Mouse (Mus musculus) brain, adult 2 months (tissue): ENCODE measurements around the gene Jaml.

Experiments
- DNase-seq: peaks from one replicate; pipeline ENCODE4 v3.0.0; 2011; ENCODE audit warnings: low read depth, low spot score

The Jaml gene

GRCm38 (mm10) chr9:45077859-45078258 is 1.1 kb upstream of the Jaml start:
- no peak for DNase-seq

DNA sequence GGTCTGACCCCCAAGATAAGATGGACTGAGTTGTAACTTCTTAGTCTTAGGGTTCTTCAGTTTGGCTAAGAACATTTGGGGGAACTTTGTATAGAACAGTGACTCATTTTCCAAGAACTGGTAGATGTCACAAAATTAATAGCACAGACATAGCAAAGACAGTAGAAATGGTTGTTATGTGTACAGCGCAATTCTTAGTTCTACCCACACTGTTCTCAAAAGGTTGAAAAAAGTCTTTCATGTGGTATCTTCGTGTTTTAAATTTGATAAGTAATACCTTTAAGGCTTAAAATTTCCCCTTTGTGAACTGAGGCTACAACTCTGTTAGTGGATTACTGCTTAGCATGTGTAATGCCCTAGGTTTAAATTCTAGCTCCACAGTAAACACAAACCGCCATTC is 4.1 kb downstream of the Jaml start:
- no peak for DNase-seq

DNA sequence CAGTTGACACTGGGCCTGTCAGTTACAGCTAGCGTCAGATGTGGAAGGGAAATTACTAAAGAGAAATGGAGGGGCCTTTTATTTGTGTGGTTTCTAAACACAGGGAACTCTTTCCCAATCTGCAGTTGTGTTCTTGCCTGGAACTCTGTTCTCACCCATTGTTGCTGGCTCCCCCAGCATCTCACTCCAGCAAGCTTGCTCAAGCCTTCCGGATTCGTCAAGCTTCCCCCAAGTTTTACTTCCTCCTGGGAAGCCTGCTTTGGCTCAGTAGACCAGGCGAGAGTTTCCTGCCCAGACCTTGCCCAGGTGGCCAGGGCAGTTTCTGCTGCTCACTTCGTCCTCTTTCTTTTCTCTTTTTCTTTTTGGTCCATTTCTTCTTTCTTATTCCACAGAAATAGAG is 5.6 kb downstream of the Jaml start:
- no peak for DNase-seq

GRCm38 (mm10) chr9:45085741-45086690 is 7.0 kb downstream of the Jaml start:
- peak; percentile 99 for DNase-seq

GRCm38 (mm10) chr9:45088040-45088439 is 9.1 kb downstream of the Jaml start:
- no peak for DNase-seq

DNA sequence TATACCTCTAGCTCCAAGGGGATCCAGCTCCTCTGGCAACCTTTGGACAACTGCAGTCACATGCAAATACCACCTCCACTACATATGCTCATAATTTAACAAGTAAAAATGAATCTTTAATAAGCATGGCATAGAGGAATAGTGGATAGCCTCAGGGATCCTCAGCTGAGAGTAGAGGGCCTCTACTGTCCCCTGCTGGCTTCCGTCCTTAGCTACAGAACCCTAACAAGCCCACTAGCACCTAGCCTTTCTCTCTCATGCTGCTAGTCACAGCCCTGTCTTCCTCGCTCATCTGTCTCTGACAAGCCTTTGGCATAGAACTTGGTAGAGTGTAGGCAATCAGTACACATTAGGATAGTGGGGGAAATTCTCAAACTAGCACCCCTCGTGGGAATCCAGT is 11.8 kb downstream of the Jaml start:
- no peak for DNase-seq

- no peak for DNase-seq
Measured at GRCm38 (mm10) chr9:45092641-45093040, 13.7 kb downstream of the Jaml start.

- no peak for DNase-seq
Measured at GRCm38 (mm10) chr9:45095149-45095937, 16.4 kb downstream of the Jaml start.

- DNase-seq: no peak
Measured at GRCm38 (mm10) chr9:45097877-45098276, 18.9 kb downstream of the Jaml start.

GRCm38 (mm10) chr9:45098426-45098825 is 19.4 kb downstream of the Jaml start:
- no peak for DNase-seq

DNA sequence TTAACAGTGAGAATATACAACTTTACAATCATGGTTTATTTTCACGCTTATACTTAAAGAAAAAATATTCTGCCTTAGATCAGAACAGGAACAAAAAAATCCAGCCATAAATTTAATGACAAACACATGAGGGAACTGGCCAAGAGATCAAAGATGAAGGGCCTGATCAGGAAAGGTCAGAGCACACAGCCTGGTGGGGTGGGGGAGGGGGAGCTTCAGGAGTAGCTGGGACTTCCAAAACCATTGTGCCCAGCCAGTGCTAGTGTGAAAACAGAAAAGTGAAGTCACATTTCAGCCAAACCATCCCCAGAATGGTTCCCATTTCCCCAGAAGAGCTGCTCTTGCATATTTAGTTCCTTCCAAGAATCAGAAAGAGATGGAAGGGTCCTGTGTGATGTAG is 23.5 kb downstream of the Jaml start:
- no peak for DNase-seq

DNA sequence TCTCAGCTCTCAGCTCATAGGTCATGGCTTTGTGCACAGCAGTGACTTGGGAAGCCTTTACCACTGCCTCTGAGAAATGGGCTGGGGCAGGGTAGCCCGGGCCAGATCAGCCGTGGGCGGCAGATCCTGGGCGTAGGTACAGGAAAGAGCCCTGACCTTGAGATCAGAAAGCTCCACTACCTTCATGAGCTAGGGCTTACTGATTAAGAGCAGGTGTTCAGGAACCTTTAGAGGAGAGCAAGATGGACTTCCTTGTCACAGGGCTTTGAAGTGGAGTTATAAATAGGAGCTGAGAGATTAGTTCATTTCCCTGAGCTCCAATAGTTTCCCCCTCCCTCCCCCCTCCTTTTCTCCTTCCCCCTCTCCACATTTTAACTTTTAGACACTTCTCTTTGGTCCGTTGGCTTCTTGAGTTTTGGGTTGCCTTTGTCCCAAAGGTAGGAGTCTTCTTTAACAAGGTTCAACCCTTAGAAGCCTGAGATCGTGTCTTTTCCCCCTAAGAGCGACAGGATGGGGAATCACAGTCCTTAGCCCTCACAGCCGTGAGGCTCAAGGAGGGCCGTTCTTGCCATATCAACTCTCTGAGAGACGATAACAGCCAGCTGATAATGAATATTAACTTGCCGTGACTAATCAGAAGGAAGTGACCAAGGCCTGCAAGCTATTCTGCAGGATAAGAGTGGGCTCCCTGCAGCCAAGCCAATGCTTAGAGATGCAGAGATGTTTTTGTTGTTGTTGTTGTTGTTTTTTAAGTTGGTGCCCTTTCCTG is 24.4 kb downstream of the Jaml start:
- DNase-seq: no peak

DNA sequence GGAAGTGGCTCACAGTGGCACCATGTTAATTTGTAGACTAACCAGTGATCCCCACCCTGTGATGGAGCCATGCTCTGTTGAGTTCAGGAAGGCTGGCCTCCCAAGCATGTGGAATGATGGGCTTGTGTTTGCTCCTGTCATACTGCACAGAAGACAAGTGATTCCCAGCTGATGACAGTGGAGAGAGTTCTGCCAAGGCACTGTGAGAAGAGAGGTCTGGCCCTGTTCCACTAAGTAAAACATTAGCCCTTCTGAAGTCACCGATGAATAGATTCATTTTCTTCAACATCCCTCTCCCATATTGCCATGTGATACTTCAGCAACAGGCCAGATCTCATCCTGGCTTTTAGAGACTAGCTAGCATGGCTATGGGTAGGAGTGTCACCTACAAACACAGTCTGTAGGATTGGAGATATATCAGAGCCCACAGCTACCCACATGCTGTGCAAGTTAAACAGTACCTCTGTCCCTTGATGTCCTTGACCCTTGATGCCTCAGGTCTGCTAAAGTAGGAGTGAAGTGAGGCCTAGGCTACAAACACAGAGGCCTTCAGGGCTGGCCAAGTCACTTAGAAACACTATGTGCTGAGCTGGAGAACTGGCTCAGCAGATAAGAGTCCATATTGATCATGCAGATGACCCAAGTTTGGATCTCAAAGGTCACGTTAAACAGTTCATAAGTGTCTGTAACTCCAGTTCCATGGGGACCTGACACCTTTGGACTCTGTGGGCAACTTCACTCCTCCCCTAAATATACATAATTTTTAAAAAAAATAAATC is 26.8 kb downstream of the Jaml start:
- no peak for DNase-seq

- peak; percentile 97 for DNase-seq
Measured at GRCm38 (mm10) chr9:45115706-45116105, 36.7 kb downstream of the Jaml start.

GRCm38 (mm10) chr9:45116819-45117218 is 37.8 kb downstream of the Jaml start:
- DNase-seq: no peak

DNA sequence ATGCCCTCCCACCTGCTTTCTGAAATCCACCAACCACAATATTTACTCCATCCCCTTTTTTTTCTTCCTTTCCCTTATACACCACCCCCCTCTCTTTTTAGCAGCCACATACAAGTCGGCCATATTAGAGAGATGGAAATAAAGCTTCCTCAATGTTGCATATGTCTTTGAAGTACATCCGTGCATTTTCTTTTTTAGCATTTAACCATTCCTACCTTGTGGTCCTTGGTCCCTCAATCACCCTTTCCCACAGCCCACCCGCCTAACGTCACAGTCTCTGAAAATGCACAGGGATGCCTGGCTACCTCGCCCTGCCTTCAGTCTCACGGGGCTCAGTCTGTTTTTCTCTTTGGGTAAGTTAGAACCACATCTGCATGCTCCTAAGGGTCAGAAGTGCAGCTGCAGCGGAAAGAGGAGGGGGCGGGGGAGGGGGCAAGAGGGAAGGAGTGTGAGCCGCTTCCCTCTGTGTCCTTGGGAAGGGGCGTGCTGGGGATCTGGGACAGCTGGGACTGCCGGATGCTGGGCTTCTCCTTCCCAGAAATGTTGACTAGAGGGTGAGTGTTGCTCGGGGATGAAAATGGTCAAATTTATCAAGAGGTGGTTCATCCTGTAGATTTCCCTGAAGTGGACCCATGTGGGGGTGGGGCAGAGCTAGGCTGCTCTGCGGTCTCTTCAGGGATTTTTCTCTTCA is 38.9 kb downstream of the Jaml start, which contains the start of gene Scn2b:
Scn2b (plus strand) TSS at position 42 of the 691 bp plus-strand sequence.
- peak; percentile 89 for DNase-seq

GRCm38 (mm10) chr9:45118552-45118951 is 39.6 kb downstream of the Jaml start:
- DNase-seq: peak; percentile 95

GRCm38 (mm10) chr9:45119316-45119953 is 40.5 kb downstream of the Jaml start:
- DNase-seq: no peak

GRCm38 (mm10) chr9:45119954-45120530 is 41.1 kb downstream of the Jaml start:
- peak; percentile 49 for DNase-seq

DNA sequence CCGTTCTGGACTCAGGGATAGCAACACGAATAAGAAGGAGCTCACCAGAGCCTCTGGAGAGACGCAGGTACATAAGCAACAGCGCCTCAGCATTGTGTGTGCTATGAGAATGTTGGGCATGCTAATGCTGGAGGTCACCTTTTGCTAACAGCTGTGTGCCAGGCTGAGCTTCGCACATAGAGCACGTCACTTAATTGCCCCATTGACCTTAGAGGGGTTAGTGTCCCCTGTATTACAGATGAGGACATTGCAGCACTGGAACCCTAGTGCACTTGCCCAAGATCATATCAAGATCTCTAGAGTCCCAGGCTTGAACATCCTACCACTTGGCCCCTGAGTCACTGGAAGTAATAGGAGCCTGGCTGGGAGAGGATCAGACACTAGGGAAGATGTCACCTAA is 41.6 kb downstream of the Jaml start:
- no peak for DNase-seq
